Mouse (Mus musculus): Measurements from ENCODE around the gene Olfr1424. TPM values are rescaled to one million over a fixed set of nuclear protein-coding genes. Genes with fewer than 3 reads are reported as not detected.
"Not testable (repeated sequence)": the region's sequence is repeated elsewhere in the genome, so short reads cannot be mapped to it uniquely, and the experiment has no call there.

The Olfr1424 gene
- polyA plus RNA-seq (2012; ENCODE audit: insufficient read depth, insufficient read length, missing spikeins): not detected in 2 replicates

DNA sequence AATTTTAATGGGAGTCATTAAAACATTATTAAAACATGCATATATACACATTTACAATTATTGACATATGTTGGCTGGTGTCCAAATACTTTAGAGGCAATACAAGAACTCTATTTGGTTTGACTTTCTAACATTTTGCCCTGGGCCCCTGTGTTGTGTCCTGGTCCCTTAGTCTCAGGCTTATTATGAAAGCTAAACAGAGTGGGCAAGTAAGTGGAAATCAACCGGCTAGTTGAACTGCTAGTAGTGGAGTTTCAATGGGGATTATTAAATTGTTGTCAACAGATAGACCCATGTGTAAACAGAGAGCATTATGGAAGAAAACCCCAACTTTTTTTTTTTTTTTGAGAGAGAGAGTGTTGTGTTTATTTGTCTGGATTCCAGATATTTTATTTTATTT lies at the start of gene Olfr1424:
Gene Olfr1424 (minus strand): TSS at position 101 of the 400 bp plus-strand sequence.
- not testable (repeated sequence) for H3K27ac ChIP-seq (ENCODE audit: insufficient read depth, low read depth, low read length); H3K4me1 ChIP-seq (ENCODE audit: control insufficient read depth, insufficient read depth, low read length); H3K4me3 ChIP-seq (ENCODE audit: insufficient read depth, low read length)

DNA sequence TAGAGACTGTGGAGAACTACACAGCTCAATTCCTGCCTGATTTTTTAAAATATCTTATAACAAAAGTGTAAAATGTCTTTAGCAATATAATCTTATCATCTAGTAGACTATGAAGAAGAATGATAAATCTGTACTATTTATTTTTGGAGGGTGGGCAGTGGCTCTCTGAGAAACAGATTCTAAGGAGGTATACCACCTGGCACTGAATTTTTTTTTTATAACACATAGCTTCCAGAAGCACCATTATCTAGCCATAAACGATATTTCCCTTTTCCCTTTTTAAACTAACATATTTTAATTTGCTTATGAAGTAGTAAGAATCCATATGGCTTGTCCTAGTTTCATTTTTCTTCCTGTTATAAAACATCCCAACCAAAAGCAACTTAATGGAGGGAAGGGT lies 42.1 kb upstream of the Olfr1424 start:
- TF ChIP-seq POLR2A (IDR thresholded peaks at IDR 0.05; ENCODE audit: borderline replicate concordance, low read depth, low read length) (no peak), CTCF (IDR thresholded peaks at IDR 0.05; ENCODE audit: low read depth, low read length) (no peak)
- Histone ChIP-seq H3K4me3 (ENCODE audit: insufficient read depth, low read length) (no peak overlapping the region), H3K27ac (ENCODE audit: insufficient read depth, low read depth, low read length) (no peak overlapping the region), H3K4me1 (ENCODE audit: control insufficient read depth, insufficient read depth, low read length) (no peaks in the 10 kb centered on the region)

DNA sequence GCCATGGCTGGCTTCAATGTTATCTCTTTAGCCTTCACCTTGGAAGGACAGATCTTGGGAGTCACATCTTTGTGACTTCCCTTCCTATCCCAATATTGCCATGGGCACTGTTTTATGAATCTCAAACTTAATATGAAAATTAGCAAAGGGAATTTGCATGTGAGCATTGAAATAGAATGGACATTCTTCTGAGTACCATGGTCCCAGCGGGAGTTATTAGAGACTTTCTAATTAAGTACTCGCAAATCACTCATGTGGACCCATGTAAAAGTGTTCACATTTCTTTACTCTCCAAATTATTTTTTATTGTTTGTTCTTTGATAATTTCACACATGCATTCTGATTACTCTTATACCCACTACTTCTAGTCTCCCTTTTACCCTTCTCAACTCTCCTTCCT lies 40.8 kb upstream of the Olfr1424 start, which contains the start of gene Olfr1427:
Gene Olfr1427 (minus strand): TSS at position 101 of the 400 bp plus-strand sequence.
- Histone ChIP-seq H3K27ac (ENCODE audit: insufficient read depth, low read depth, low read length) (no peak within 1 kb of the TSS), H3K4me1 (ENCODE audit: control insufficient read depth, insufficient read depth, low read length) (no peaks in the 10 kb centered on the region), H3K4me3 (ENCODE audit: insufficient read depth, low read length) (no peak within 1 kb of the TSS)
- no peak for TF ChIP-seq POLR2A (IDR thresholded peaks at IDR 0.05; ENCODE audit: borderline replicate concordance, low read depth, low read length)
- TF ChIP-seq CTCF (IDR thresholded peaks at IDR 0.05; ENCODE audit: low read depth, low read length): no peak

DNA sequence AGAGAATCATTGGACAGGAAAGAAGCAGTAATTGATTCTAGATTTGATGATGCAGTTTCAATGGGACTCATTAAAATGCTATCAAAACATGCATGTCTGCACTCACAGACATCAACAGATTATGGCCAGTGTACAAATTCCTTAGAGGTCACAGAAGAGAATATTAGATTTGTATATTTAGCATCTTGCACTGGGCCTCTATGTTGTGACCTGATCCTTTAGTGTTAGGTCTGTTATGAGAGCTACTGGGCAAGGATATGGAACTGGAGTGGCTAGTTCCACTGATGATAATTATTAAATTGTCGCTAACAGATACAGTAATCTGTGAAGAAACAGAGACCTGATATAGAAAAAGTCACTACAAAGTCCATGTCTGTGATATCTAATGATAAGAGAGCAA lies 29.4 kb upstream of the Olfr1424 start, which contains the start of gene Olfr1426:
Gene Olfr1426 (minus strand): TSS at position 101 of the 400 bp plus-strand sequence.
- no peak within 1 kb of the TSS for H3K4me3 ChIP-seq (ENCODE audit: insufficient read depth, low read length)
- TF ChIP-seq CTCF (IDR thresholded peaks at IDR 0.05; ENCODE audit: low read depth, low read length): no peak
- no peak for TF ChIP-seq POLR2A (IDR thresholded peaks at IDR 0.05; ENCODE audit: borderline replicate concordance, low read depth, low read length)
- no peak within 1 kb of the TSS for H3K27ac ChIP-seq (ENCODE audit: insufficient read depth, low read depth, low read length)
- no peaks in the 10 kb centered on the region for H3K4me1 ChIP-seq (ENCODE audit: control insufficient read depth, insufficient read depth, low read length)

DNA sequence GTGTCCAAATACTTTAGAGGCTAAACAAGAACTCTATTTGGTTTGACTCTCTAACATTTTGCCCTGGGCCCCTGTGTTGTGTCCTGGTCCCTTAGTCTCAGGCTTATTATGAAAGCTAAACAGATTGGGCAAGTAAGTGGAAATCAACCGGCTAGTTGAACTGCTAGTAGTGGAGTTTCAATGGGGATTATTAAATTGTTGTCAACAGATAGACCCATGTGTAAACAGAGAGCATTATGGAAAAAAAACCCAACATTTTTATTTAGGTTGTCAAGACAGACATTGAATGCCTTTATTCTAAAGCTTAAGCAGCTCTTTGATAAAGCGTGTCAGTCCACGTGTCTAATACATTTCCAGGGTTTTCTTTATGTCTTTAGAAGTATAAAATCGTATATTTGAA lies 15.1 kb upstream of the Olfr1424 start, which contains the start of gene Olfr1425:
Gene Olfr1425 (minus strand): TSS at position 101 of the 400 bp plus-strand sequence.
- not testable (repeated sequence) for H3K4me1 ChIP-seq (ENCODE audit: control insufficient read depth, insufficient read depth, low read length); H3K27ac ChIP-seq (ENCODE audit: insufficient read depth, low read depth, low read length); H3K4me3 ChIP-seq (ENCODE audit: insufficient read depth, low read length)

DNA sequence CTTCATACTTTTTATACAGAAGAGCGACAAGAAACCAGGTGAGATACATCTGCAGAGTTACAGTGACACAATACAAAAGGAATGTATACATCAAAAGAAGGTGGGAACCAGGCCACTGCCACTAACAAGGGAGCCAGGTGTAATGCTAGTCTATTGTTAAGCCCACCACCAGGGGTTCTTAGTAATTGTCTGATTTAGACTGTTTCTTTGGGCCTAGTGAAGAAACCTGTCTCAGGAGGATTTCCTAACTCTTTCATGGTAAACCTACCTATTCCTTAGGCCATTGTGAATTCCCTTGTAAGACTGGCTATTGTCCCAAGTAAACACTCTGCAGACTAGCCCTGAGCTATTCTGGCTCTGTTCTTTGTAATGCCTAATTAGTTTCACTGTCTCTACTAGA lies 7.1 kb upstream of the Olfr1424 start:
- not testable (repeated sequence) for H3K4me1 ChIP-seq (ENCODE audit: control insufficient read depth, insufficient read depth, low read length); H3K4me3 ChIP-seq (ENCODE audit: insufficient read depth, low read length); H3K27ac ChIP-seq (ENCODE audit: insufficient read depth, low read depth, low read length)

DNA sequence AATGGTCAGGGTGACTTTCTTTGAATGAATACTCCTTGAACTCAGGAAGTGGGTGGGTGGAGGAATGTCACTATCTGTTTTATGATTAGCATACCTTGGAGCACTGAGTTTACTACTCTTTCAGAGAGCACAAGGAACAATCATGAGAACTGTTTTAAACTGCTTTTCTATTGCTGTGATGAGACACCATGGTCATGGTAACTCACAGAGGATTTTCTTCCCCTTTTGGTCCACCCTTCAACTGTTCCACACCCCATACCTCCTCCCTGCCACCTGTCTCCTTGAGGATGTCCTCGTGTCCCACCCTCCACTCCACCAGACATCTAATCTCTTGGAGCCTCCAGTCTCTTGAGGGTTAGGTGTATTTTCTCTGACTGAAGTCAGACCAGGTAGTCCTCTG lies 5.3 kb upstream of the Olfr1424 start:
- H3K4me1 ChIP-seq (ENCODE audit: control insufficient read depth, insufficient read depth, low read length); H3K27ac ChIP-seq (ENCODE audit: insufficient read depth, low read depth, low read length); H3K4me3 ChIP-seq (ENCODE audit: insufficient read depth, low read length): not testable (repeated sequence)

DNA sequence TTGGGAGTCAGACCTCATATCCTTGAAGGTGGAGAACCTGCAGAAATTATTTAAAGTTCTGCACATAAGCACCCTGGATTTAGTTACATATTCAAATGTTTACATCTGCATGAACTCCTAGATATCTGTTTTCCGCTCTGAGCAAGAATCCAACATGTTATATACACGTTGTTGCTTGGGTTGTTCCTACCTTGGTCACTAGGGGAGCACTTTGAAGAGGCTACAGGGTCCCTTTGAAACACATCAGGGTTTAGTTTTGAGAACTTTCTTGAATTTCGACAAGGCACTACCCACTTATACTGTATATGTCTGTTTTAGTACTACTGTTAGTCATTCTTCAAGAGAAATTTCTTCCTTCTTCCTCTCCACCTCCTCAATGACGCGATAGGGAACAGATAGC lies 19.3 kb downstream of the Olfr1424 start:
- TF ChIP-seq POLR2A (IDR thresholded peaks at IDR 0.05; ENCODE audit: borderline replicate concordance, low read depth, low read length) (no peak), CTCF (IDR thresholded peaks at IDR 0.05; ENCODE audit: low read depth, low read length) (no peak)
- Histone ChIP-seq H3K27ac (ENCODE audit: insufficient read depth, low read depth, low read length) (no peak overlapping the region), H3K4me1 (ENCODE audit: control insufficient read depth, insufficient read depth, low read length) (no peaks in the 10 kb centered on the region), H3K4me3 (ENCODE audit: insufficient read depth, low read length) (no peak overlapping the region)

DNA sequence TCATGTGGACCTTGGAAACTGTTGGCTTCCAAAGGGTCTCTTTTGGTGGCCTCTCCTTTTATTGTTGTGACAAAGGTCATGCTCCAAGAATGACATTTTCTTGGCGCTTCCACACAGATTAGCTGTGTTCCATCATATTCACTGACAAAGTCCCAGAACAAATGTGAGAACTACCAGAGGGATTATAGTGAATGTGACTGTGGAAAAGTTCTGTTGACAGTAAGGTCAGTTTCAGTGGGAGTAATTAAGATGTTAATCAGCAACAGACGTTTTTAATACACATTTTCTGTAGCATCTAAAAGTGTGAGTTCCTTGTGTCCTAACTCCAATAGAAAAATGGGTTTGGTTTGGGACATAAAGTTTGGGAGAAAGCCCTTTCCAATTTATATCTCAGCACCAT lies 21.3 kb downstream of the Olfr1424 start, which contains the start of gene Olfr1423:
Gene Olfr1423 (minus strand): TSS at position 101 of the 400 bp plus-strand sequence.
- H3K4me3 ChIP-seq (ENCODE audit: insufficient read depth, low read length): no peak within 1 kb of the TSS
- H3K4me1 ChIP-seq (ENCODE audit: control insufficient read depth, insufficient read depth, low read length): no peaks in the 10 kb centered on the region
- TF ChIP-seq CTCF (IDR thresholded peaks at IDR 0.05; ENCODE audit: low read depth, low read length) (no peak), POLR2A (IDR thresholded peaks at IDR 0.05; ENCODE audit: borderline replicate concordance, low read depth, low read length) (no peak)
- no peak within 1 kb of the TSS for H3K27ac ChIP-seq (ENCODE audit: insufficient read depth, low read depth, low read length)

DNA sequence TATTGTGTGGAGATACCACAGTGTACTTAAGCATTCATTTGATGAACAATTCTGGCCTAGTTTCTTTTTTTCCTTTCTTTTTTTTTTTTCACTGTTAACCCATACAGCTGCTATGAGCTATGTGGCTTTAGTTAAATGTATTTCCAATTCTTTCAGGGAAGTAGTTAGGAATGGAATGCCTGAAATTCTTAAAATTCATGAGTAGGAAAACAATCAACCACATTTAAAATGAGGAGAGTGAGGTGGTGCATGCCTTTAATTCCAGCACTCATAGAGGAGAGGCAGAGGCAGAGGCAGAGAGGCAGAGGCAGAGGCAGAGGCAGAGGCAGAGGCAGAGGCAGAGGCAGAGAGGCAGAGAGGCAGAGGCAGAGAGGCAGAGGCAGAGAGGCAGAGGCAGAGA lies 24.8 kb downstream of the Olfr1424 start:
- no peak overlapping the region for H3K27ac ChIP-seq (ENCODE audit: insufficient read depth, low read depth, low read length)
- no peaks in the 10 kb centered on the region for H3K4me1 ChIP-seq (ENCODE audit: control insufficient read depth, insufficient read depth, low read length)
- TF ChIP-seq POLR2A (IDR thresholded peaks at IDR 0.05; ENCODE audit: borderline replicate concordance, low read depth, low read length): no peak
- no peak for TF ChIP-seq CTCF (IDR thresholded peaks at IDR 0.05; ENCODE audit: low read depth, low read length)
- H3K4me3 ChIP-seq (ENCODE audit: insufficient read depth, low read length): no peak overlapping the region

DNA sequence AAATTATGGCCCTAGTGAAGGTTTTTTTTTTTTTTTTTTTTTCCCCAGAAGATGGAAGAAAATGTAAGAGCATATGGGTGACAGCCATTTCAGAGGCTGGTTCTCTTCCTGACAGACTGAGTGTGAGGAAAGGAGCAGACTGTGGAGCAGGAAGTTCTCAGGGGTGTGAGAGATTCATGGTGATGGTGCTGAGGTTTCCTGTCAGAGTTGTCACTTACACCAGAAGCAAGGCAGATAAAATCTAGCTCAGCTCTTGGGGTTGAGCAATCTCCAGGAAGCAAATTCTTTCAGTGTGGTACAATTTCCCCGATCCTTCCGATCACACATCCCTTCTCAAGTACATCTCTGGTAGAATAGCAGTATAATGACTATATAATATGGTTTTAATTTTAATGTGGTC lies 35.9 kb downstream of the Olfr1424 start:
- Histone ChIP-seq H3K4me3 (ENCODE audit: insufficient read depth, low read length) (no peak overlapping the region), H3K27ac (ENCODE audit: insufficient read depth, low read depth, low read length) (peak overlapping the region; percentile 37; the same call in 1 of the 2 replicates), H3K4me1 (ENCODE audit: control insufficient read depth, insufficient read depth, low read length) (peaks cover 28% of the 10 kb centered on the region)
- no peak for TF ChIP-seq POLR2A (IDR thresholded peaks at IDR 0.05; ENCODE audit: borderline replicate concordance, low read depth, low read length)
- TF ChIP-seq CTCF (IDR thresholded peaks at IDR 0.05; ENCODE audit: low read depth, low read length): no peak

All from bone marrow macrophage, adult 2 months (primary cell).